Mouse (Mus musculus): ENCODE measurements around the gene Cacng8.

DNA sequence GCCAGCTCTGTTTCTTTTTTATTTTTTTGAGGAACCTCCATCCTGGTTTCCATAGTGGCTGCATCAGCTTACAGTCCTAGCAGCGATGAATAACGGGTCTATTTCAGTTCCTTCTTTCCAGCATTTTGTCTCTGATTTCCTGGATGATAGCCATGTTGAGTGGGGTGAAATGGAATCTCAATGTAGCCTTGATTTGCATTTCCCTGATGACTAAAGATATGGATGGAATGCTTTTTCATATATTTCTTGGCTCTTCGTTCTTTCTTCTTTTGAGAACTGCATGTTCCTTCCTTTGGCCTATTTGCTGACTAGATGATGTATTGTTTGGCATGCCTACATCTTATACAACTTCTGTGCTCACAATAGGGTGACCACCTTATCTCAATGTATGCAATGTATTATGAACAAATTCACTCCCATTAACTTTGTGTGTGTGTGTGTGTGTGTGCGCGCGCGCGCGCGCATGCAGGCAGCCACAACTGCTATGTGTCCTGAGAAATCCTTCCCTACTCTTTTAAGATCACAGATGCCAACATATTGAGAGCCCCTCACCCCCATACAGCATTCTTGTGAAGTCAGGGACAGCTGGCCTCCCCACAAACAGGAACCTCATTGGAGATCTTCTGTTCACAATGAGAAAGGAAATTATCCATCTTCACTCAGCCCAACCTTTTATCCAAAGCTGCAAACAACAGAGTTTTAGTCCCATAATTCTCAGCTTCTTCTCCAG lies 66.8 kb downstream of the Cacng8 start:
- TF ChIP-seq GATA1 (IDR thresholded peaks at IDR 0.05; ENCODE audit: borderline replicate concordance, low read length) = no peak
- no peak for TF ChIP-seq FLI1 (IDR thresholded peaks at IDR 0.05; ENCODE audit: low read length)

All from megakaryocyte, embryonic 14.5 days (primary cell).